Mouse (Mus musculus) spleen, adult 2 months (tissue): Measurements from ENCODE around the gene Hist1h2bn.

Source experiments
- CTCF ChIP-seq: fragments of 200-500 bp; IDR thresholded peaks from 2 replicates; pipeline ENCODE4 v1.5.1; 2011; ENCODE audit warnings: mild to moderate bottlenecking, inconsistent platforms; ENCODE audit not compliant: insufficient read depth, insufficient read length, insufficient replicate concordance; ENCODE audit errors: extremely low read depth
- POLR2A ChIP-seq: fragments of 200-500 bp; IDR thresholded peaks from 2 replicates; pipeline ENCODE4 v1.6.1; 2011; ENCODE audit warnings: low read depth, low read length, inconsistent platforms

DNA sequence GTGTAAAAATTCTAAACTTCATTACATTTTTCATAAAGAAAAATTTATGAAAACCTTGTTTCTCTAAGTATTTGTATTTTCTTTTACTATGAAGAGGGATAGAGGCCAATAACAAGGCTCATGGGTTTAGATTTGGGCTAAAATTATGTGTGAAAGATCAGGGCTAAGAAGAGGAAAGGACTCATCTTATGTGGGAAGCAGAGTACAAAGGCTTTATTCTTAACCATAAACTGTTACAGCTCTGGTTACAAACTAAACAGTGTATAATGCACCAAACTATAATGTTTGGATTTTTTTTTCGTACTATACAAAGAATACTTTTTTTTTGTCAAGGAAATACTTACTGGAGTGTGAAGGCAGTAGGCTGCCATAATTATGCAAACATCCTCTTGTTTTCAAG lies 1.8 kb downstream of the Hist1h2bn start:
- TF ChIP-seq POLR2A (no peak), CTCF (no peak)
